Mouse (Mus musculus) olfactory bulb, adult 2 months (tissue): ENCODE results near the gene Magi2.
"Not testable (repeated sequence)": the region's sequence is repeated elsewhere in the genome, so short reads cannot be mapped to it uniquely, and the experiment has no call there.

Experiments used
- CTCF ChIP-seq: fragments of 200-500 bp; IDR thresholded peaks from 2 replicates; pipeline ENCODE4 v1.5.1; 2012; ENCODE audit warnings: low read depth, mild to moderate bottlenecking, low read length, moderate library complexity; ENCODE audit not compliant: insufficient read depth
- POLR2A ChIP-seq: fragments of 200-500 bp; IDR thresholded peaks from 2 replicates; pipeline ENCODE4 v1.6.1; 2012; ENCODE audit warnings: mild to moderate bottlenecking, low read depth, low read length, moderate library complexity; ENCODE audit not compliant: insufficient read depth

DNA sequence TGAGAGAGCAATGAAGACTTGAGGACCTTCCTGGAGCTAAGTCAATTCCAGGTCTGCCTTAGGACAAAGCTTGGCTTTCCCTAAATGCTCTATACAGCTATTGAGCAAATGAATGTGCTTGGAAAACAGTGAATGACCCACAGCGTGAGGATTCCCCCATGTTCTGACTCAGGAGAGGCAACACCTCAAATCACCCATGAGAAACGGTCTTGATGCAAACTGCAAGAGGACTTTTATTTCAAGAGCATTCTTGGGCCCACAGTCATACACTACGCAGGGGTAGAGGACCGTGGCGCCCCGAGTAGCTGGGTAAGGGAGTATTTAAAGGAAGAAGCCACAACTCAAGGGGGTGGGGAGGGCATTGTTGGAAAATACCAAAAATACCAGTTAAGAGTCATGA lies 1489.1 kb downstream of the Magi2 start:
- TF ChIP-seq CTCF, POLR2A: not testable (repeated sequence)
